Mouse (Mus musculus) spleen, embryonic (tissue): Measurements from ENCODE around the gene Ephb2.

ENCODE experiments used
- CTCF ChIA-PET: fragments of 350-600 bp; sonication (Branson Sonifier 250); formaldehyde crosslinking; loops from one replicate; lab custom pipeline; 2022; lab: Charles Lee

Ephb2 gene

DNA sequence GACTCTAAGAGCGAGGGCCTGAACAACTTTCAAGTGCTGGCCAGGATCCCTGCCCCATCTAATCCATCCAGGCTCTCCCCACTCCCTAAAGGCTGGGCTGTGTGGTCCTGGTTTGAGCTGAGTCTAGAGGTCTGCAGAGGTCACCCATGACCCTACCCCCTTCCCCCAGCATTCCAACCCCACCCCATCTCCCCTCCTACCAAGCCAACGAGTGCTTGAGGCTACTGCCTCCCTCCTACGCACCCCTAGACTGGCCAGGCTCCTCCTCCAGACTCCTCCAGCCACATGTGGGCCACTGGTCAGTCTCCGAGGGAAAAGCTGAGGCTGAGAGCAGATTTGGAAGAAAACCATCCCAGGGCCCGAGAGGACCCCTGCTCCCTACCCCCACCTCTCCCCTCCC lies 72.4 kb downstream of the Ephb2 start:
- CTCF ChIA-PET = no interaction called here

DNA sequence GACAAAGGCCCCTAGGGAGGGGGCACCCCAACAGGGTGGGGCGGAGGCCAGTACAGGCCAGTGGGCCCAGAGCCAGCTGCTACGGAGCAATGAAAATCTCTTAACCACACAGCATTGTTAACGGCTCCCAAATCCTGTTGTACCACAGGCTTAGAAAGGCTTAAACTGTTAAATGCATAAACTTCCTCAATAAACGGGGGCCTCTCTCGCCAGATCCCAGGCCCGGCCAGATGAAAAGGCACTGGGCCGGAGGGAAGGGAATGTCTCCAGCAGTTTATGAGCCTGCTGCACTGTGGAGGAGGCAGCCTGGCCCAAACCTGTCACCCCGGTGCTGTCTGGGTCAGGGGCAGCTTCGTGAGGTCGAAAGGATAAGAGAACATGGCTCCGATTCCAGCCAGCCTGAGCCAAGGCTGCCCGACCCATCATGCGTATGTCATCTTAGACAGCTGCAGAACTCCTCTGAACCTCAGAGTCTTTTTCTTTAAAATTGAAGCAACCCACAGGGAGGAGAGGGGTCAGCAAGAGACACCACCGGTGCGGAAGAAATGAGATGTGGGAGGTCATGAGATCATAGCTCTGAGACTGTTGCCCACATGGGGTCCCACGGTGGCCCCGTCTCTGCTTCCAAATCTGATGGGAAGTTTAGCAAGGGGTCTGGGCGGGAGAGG lies 73.9 kb downstream of the Ephb2 start:
- CTCF ChIA-PET = no interaction called here

DNA sequence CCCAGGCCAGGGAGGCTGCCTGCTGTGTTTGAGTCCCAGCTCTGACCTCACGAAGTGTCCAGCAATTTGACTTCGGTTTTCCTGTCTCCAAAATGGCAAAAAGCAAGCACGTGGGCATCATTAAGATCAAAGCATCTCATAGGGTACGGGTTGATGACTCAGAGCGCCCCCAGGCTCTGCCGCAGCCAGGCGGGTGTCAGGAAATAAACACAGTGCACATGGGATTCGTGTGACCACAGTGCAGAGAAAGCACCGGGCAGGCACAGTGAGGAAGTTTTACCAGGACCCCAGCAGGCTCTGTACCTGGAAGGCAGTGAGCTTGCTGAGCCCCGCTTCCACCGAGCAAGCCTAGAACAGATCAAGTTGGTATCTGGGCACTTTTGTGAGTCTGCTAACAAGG lies 74.9 kb downstream of the Ephb2 start:
- CTCF ChIA-PET = no interaction called here

DNA sequence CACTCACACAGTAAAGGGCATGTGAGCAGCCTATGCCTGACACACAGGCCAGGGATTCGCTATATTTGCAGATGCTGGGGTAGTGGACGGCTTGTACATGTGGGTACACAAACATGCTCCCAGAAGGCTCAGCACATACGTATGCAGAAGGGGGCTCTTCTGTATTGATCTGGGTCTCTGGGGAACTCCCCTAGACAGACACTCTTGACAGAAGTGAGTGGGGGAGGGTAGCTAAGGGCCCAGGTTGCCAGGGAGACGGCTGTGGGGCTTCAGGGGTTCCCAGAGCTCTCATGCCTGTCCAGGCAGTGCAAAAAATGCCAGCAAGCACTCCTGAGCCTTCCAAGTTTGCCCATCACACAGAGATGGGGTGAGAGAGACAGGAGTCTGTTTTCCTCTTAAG lies 78.7 kb downstream of the Ephb2 start:
- CTCF ChIA-PET = no interaction called here

DNA sequence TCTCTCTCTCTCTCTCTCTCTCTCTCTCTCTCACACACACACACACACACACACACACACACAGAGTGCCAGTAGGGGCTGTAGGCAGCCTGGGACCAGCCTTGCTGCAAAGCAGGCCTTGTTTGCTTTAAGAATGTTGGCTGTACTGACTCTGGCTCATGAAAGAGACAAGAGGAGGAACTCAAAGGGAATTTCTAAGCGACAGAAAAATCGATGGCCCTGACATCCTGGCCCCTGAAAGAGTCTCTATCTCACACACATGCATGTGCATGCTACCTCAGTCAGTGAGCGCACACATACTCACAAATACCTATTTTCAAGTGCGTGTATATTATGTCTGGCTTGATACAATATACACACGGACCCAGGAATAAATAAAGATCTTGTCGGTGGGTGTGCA lies 79.3 kb downstream of the Ephb2 start:
- CTCF ChIA-PET = no interaction called here

DNA sequence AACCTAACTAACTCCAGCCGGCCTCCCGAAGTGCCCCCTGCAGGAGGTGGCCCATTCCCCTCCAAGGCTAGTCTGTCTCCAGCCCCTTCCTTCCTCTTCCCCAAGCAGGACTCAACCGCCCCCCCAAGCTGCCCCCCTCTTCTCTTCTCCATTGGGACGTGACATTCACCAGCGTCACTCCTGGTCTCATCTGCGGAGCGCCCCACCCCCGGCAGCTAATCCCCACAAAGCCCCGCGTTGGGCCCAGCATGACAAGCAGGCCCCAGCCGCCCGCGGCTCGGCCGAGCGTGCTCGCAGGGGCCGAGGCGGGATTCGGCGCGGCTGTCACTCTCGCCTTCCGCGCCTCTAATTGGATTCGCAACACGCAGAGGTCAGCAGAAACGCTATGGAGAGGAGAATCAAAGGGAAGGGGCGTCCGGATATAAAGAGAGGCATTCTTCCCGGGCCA lies 80.4 kb downstream of the Ephb2 start:
- CTCF ChIA-PET = no interaction called here

DNA sequence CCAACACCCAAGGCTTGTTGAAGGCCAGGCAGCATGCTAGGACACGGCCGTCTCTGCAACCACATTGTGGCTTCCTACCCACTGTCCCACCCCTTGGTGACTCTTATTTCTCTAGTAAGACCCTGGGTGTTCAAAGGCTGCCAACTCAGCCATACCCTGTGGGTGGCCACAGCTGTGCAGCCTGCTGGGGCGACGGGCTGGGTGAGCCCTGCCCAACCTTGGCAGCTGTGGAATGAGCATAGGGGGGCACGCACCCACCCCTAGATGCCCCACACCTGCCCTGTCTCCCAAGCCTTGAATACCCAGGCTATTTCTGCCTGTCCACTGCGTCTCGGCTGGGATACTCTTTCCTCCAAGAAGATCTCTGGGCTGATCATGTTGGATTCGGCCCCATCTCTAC lies 81.5 kb downstream of the Ephb2 start:
- CTCF ChIA-PET = no interaction called here

DNA sequence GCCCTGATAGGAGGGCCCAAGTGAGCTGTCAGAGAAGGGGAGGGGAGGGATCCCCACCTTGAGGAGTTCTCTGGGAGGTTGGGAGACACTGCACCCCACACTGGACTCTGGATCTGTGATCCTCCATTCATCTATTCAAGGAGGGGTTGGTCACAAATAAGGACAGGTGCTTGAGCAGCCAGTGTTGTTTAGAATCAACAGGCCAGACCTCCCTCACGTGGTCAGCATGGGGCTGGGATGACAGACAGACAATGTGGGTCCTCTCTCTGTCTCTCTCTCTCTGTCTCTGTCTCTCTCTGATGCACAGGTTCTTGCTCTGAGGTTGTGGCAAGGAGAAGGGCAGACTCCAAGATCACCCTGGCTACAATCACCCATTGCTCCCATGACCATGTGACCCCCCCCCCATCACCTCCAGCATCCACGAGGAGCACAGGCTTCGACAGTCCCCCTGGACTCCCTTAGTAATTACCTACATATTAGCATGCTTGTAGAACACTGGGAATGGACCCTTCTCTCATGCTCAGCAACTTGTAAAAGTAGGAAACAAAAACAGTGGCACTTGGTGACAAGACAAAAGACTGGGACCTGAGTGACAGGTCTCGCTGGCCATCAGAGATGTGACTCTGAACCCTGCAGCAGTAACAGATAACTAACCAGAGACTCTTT lies 84.3 kb downstream of the Ephb2 start:
- CTCF ChIA-PET = no interaction called here

DNA sequence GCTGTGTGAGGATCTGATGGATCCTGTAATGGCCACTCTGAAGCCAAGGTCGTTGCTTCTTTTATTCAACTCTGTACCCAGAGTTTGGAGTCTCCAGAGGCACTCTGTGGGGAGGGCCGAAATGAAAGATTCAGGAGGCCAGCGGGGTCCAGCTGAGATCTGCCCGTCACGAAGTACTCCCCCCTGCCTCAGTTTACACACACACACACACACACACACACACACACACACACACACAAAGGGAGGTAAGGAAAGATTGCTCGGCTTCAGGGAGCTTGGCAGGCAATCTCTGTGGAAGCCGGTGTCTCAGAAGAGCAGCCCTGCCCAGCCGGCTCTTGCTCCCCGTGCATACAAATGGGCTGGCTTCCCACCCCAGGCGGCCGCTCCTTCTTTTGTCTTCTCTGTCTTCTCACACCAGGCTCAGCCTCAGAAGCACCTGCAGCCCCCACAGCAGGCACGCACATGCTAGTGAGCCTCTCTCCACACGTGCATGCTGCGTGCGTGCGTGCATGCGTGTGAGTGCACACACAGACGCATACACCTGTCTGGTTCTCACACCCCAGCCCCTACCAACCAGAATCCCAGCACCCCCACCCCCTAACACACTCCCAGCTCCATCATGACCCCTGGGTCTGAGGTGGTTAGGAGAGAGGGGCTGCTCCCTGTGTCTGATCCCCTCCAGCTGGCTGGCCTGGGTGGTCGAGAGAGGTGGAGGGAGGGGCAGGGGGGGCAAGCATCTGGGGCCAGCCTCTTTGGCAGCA lies 85.0 kb downstream of the Ephb2 start:
- CTCF ChIA-PET = no interaction called here

DNA sequence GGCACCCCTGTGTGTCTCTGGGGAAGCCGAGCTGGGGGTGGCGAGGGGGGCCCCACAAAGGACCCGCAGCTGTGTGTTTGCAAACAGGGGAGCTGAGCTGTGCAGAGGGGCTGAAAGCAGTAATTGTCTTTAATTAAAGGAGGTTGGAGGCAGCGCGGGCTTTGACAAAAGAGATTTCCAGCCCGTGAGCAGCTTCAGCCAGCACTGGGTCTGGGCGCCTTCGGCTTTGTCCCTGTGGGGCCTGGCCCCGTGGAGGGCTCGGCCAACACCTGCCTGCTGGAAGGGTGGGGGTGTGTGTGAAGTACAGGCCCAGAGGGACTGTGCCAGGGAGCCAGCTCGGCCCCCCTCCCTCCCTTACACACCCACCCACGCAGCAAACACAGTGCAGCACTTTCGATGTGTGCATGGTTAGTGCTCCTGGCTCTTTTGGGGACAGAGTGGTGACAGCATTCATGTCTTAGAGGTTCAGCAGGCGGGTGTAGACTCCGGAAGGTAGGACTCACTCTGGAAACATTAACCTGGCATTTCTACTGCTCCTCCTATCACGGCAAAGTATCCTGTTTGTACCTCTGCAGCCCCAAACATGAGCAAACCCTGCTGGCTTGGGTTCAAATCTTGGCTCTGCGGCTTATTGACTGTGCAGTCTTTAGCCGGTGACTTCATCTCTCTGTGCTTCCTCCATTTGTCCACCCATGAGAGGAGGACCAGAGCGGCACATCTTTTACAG lies 85.8 kb downstream of the Ephb2 start:
- CTCF ChIA-PET = no interaction called here

DNA sequence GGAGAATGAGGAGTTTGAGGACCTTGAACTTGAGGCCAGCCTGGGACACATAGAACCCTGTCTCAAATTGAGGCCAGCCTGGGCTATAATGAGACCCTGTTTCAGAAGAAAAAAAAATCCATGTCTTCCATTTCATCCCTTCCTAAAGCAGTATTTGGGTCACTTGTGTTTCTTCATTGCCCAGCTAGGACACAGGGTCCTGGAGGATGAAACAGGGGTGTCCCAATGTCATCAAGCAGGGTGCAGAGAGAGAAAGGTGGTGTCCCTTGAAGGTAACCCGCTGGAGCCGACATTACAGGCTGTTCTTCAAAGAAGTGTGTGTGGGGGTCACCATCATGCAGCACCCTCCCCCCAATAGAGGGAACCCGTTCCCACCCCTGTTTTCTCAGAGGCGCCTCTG lies 86.4 kb downstream of the Ephb2 start:
- CTCF ChIA-PET = no interaction called here

DNA sequence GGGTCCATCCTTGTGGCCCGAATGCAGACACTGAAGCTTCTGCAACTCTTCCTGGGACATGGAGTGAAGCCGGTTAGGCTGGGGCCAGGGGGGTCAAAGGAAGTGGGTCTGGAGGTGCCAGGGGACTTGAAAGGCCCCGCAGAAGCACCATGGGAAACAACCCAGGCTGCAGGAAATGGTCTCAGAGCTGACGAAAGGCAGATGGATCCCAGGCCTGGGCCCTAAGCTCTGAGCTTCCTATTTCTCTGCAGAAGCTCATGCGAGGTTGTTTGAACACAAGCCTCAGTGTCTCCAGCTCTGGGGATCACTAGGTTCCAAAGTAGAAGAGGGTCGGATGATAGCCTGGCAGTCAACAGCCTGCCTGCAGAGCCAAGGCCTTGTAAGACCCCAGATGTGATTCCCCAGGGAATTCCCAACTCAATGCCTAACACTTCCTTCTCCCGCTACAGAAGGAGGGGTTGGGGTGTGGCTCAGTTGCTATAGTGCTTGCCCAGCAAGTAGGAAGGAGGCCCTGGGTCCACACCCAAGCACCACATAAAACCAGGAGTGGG lies 86.9 kb downstream of the Ephb2 start:
- CTCF ChIA-PET = no interaction called here

DNA sequence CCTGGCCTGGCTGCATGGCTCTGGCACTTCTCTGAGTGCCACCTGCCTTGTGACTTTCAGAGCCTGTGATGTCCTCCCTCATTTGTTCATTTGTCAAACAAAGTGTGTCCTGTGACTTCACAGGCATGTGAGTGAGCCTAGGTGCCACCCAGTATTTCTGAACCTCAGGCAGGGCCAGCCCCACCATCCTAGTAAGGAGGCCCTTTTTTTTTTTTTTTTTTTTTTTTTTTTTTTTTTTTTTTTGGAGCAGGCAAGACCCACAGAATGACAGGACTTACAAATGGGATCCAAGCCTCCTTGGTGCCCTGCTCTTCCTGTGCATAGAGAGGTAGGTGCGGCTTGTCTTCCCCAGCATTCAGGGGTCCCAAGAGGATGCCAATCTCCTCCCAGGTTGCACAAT lies 89.3 kb downstream of the Ephb2 start:
- CTCF ChIA-PET = no interaction called here

DNA sequence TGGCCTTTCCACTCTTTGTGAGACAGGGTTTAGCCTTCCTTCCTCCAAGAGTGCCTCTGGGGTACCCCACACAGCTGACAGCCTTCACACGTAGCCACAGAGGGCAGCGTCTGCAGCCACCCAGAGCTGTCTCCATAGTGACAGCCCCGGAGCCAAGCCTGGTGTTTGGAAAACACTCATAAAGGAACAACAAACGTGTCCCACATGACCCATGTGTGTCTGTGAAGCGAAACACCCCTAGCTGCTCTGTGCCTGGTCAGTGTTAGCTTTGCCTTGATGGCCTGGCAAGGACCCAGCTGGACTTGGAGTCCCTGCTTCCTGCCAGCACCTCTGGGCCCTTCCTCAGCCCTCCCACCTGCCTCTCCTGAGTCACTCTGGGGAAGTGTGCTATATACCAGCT lies 93.1 kb downstream of the Ephb2 start:
- CTCF ChIA-PET = no interaction called here

DNA sequence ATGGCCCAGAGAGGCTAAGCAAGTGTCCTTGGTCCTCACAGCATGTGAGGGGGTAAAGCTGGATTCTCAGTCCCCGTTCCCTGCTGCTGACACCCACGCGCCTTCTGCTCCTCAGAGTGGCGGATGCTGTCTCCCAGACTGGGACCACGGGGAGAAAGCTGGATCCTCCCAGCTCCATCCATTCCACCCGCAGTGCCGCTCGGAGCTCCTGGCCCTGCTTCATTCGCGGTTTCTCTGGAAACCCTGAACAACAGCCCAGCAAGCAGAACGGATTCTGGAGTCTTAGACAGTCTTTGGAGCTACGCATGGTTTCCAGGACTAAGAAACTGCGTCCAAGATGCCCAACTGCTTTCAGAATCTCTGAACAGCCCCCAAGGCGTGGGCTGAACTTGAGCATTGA lies 93.9 kb downstream of the Ephb2 start:
- CTCF ChIA-PET = no interaction called here

DNA sequence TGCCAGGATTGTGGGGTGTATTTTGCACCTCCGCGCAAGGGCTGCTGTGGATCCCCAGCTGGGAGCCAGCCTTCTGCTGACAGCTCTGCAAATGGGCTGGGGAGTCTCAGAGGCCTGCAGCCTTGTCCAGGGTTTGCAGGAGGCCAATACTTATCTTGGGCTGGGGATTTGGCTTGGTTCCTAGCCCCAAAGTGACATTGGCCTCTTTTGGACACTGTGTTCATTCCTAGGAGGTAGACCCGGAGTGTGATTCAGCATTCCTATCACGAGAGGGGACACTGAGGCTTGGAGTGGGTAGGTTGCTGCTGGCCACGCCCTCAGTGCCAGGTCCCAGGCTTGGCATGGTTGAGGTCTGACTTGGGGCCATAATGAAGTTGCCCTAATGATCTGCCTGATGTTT lies 94.8 kb downstream of the Ephb2 start:
- CTCF ChIA-PET = no interaction called here

DNA sequence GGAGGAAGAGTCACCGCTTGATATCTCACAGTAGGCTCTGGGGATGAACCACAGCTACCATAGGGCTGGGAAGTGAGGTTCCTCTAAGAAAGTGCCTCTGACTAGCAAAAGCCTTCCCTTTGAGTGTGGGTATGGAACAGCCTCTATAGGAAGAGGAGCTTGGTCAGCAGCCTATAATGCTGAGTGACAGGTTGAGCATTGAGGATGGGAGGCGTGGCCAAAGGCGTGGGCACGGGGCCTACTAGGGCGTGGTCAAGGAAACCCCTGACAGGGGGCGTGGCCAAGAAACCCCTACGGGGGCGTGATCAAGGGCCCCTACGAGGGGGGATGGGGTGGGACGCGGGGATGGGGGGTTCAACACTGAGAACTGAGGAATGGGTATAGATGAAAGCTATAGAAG lies 96.6 kb downstream of the Ephb2 start:
- CTCF ChIA-PET = no interaction called here

DNA sequence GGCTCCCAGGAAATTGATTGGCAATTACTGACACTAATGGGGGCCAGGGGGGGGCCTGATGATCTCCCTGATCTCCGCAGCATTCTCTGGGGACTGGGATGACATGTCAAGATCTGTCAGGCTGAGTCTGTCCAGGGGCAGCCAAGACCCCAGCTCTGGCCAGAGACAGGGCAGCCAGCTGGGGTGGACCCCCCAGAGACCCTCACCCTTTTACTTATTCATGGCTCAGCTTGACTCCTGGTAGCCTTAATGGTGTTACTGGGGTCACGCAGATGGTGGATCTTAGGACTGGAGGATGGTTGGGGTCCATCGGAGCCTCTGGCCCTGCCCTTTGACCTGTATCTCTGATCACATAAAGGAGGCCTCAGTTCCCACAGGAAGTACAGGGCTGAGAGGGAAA lies 97.5 kb downstream of the Ephb2 start:
- CTCF ChIA-PET = no interaction called here

DNA sequence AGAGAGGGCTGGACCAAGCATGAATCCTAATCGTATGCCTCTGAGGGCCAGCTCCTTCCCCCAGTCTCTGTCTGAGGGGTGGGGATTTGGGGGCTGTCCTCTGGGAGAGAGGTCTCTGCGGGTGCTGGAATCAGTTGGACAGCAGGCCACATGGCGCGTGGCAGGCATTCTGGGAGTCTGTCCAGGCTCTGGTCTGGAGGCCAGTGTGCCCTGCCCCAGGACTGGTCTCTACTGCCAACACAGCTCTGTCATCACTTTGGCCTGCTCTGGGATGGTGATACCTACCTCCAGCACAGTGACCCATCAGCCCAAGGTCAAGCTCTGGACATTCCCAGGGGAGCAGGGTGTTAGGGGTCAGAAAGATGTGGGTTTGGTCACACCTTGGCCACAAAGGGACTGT lies 99.9 kb downstream of the Ephb2 start:
- CTCF ChIA-PET = no interaction called here

DNA sequence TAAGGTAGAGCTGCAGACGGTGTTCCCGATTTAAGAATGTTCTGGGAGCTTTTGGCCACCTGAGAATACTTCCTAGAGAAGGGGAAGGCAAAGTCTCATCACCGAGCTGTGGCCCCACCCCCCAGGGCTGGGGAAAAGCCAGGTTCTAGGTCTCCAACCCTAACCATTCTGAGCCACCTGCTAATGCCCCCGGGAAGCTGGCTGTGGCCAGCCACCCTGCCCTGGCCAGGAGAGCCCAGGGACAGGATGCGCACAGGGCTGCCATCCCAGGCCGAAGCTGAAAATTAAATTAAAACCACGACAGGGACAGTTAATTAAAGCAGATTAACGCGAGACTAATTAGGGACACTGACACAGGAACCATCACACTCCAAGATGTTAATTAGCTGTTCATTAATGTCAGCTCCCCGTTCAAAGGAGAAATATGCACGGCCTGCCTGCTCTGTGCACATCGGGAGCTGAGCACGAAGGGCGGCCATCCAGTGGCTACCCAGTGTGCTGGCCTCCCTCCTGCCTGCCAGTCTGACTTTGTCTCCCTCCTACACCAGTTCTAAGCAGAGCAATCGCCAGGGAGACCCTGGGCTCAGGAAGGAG lies 101.5 kb downstream of the Ephb2 start:
- CTCF ChIA-PET = no interaction called here

DNA sequence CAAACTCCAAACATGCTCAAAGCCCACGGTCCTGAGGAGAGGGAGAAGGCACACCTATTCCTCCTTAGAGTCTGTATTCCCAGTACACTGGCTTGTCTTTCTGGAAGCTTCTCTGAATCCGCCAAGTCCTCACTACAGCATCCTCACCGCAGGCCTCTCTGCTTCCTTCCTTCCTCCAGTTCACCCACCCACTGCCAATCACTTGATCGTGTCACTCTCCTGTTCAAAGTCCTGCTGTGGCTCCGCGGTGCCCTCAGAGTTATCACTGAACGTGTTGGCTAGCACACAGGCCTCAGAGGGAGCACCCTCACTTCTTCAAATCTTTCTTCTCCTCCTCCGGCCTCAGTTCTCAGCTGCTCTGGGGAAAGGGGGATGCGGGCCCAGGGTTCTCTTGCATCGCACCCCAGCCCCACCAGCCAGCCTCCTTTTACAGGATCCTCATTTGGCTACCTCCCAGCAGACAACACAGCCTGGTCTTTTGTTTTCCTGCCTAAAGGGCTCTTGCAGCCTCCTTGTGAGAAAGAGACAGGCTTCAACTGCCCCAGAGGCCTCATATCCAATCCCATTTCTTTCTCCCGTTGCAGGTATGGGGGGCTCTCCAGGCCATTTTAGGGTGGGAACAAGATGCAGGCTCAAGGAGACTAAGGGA lies 102.4 kb downstream of the Ephb2 start:
- CTCF ChIA-PET = no interaction called here
